Mouse (Mus musculus) gastrocnemius, adult 2 months (tissue): ENCODE results near the gene Thy1. TPM values are rescaled to one million over a fixed set of nuclear protein-coding genes. Genes with fewer than 3 reads are reported as not detected.

Experiments used
- DNase-seq: peaks from one replicate; pipeline ENCODE4 v3.0.0; 2022
- H3K27ac ChIP-seq: fragments of 200-600 bp; 2 replicates; pipeline ENCODE4 v1.8.1; 2022; ENCODE audit warnings: mild to moderate bottlenecking
- H3K4me3 ChIP-seq: fragments of 200-600 bp; 2 replicates; pipeline ENCODE4 v1.8.1; 2022; ENCODE audit warnings: mild to moderate bottlenecking, moderate library complexity
- CTCF ChIP-seq: fragments of 200-600 bp; IDR thresholded peaks from 2 replicates; pipeline ENCODE4 v1.8.1; 2022; ENCODE audit warnings: antibody characterized with exemption, mild to moderate bottlenecking, moderate library complexity
- intact Hi-C: fragments of 180-260 bp; cut with DNase I; formaldehyde crosslinking; loops from one replicate; pipeline ENCODE4 v1.15.1; 2025
- total RNA-seq, 2 experiments: library from RNA; stranded (reverse); gene quantifications; 2 replicates each; pipeline ENCODE4 v1.2.3; 2021

The Thy1 gene
- total RNA-seq, 2 experiments from 2014 or later = 9.3 to 9.8 TPM

- intact Hi-C loops = no loop called here
- no peak for TF ChIP-seq CTCF
- H3K4me3 ChIP-seq = peak overlapping the region; percentile 89
- DNase-seq = no peak
- H3K27ac ChIP-seq = peak overlapping the region; percentile 97
These were observed 38.4 kb downstream of the Thy1 start for GRCm38 (mm10) chr9:44081581-44081980.

GRCm38 (mm10) chr9:44082266-44082665 lies 39.1 kb downstream of the Thy1 start:
- TF ChIP-seq CTCF = no peak
- H3K27ac ChIP-seq = peak overlapping the region; percentile 97
- H3K4me3 ChIP-seq = peak overlapping the region; percentile 89
- intact Hi-C loops = no loop called here
- no peak for DNase-seq

- TF ChIP-seq CTCF = no peak
- peak overlapping the region; percentile 89 for H3K4me3 ChIP-seq
- peak; percentile 72 for DNase-seq
- peak overlapping the region; percentile 97 for H3K27ac ChIP-seq
- intact Hi-C loops = no loop called here
These were observed 40.4 kb downstream of the Thy1 start for GRCm38 (mm10) chr9:44083392-44084121.

- no peak for DNase-seq
- peak overlapping the region; percentile 89 for H3K4me3 ChIP-seq
- H3K27ac ChIP-seq = peak overlapping the region; percentile 97
- TF ChIP-seq CTCF = no peak
- intact Hi-C loops = no loop called here
These were observed 41.1 kb downstream of the Thy1 start for GRCm38 (mm10) chr9:44084236-44084635.

- intact Hi-C loops = no loop called here
- Histone ChIP-seq H3K4me3 (peak overlapping the region; percentile 89), H3K27ac (peak overlapping the region; percentile 97)
- no peak for TF ChIP-seq CTCF
- peak; percentile 99 for DNase-seq
These were observed 41.6 kb downstream of the Thy1 start for GRCm38 (mm10) chr9:44084659-44085229.

- intact Hi-C loops = no loop called here
- DNase-seq = peak; percentile 56
- Histone ChIP-seq H3K27ac (peak overlapping the region; percentile 97), H3K4me3 (peak overlapping the region; percentile 89)
- no peak for TF ChIP-seq CTCF
These were observed 42.1 kb downstream of the Thy1 start for GRCm38 (mm10) chr9:44085276-44085675.

GRCm38 (mm10) chr9:44085741-44086665 lies 42.8 kb downstream of the Thy1 start:
- DNase-seq = peak; percentile 91
- Histone ChIP-seq H3K4me3 (peak overlapping the region; percentile 89), H3K27ac (peak overlapping the region; percentile 97)
- TF ChIP-seq CTCF = no peak
- intact Hi-C loops = loop anchor here (2.0 kb wide), 1 partner anchor 13 kb away; no protein-coding TSS in a partner anchor

- TF ChIP-seq CTCF = no peak
- Histone ChIP-seq H3K4me3 (peak overlapping the region; percentile 89), H3K27ac (peak overlapping the region; percentile 97)
- intact Hi-C loops = loop anchor here (2.0 kb wide), 1 partner anchor 14 kb away; no protein-coding TSS in a partner anchor
- DNase-seq = peak; percentile 65
These were observed 43.8 kb downstream of the Thy1 start for GRCm38 (mm10) chr9:44086960-44087359.

GRCm38 (mm10) chr9:44087761-44088455 lies 44.7 kb downstream of the Thy1 start:
- peak; percentile 89 for DNase-seq
- peak overlapping the region; percentile 97 for H3K27ac ChIP-seq
- H3K4me3 ChIP-seq = peak overlapping the region; percentile 89
- intact Hi-C loops = loop anchor here (2.0 kb wide), 1 partner anchor 15 kb away; no protein-coding TSS in a partner anchor
- no peak for TF ChIP-seq CTCF

GRCm38 (mm10) chr9:44088877-44089608 lies 45.9 kb downstream of the Thy1 start:
- intact Hi-C loops = no loop called here
- no peak for TF ChIP-seq CTCF
- H3K4me3 ChIP-seq = peak overlapping the region; percentile 89
- H3K27ac ChIP-seq = peak overlapping the region; percentile 97
- no peak for DNase-seq

- Histone ChIP-seq H3K4me3 (no peak overlapping the region), H3K27ac (peak overlapping the region; percentile 63)
- TF ChIP-seq CTCF = peak; percentile 91
- intact Hi-C loops = no loop called here
- DNase-seq = peak; percentile 88
These were observed 50.7 kb downstream of the Thy1 start for GRCm38 (mm10) chr9:44093612-44094503.
